Mouse (Mus musculus): ENCODE measurements at regions not wholly inside any gene's neighbourhood (a gene's known extent, or its start where the extent isn't known, plus 50 kb on each side); places are given as distances from the start of the nearest gene placed in this dataset.

DNA sequence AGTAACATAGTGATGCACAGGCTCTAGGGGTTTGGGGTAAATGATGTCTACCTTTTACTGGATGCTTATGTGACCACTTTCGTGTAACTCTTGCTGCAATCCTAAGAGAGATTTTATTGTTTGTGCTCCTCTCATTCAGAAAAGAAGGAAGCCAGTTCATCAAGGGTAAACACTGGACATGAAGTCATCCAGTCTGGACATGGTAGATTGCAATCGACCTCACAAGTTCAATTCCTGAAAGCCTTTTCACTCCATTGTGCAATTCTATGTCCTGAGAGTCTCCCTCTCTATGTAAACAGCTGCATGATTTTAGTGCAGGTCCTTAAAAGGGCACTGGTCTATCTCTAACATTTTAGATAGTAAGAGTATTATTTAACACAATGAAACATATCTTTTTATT lies 73.5 kb upstream of the Gm16223 start:
- H3K27ac ChIP-seq (ENCODE audit: insufficient read depth, low read depth, low read length), result no peak overlapping the region
- WGBS, result 69% methylated on average over 2 of the region's 2 CpGs
- no peak for DNase-seq
- no peak for TF ChIP-seq CTCF (conservative IDR thresholded peaks at IDR 0.05; ENCODE audit: insufficient read depth, insufficient read length, low read depth, low read length)
- TF ChIP-seq POLR2A (IDR thresholded peaks at IDR 0.05; ENCODE audit: low read depth, low read length), result no peak
- no peak overlapping the region for H3K4me3 ChIP-seq (ENCODE audit: insufficient read depth, low read depth, low read length)
- no peaks in the 10 kb centered on the region for H3K27me3 ChIP-seq (replicated peaks; ENCODE audit: control insufficient read depth, insufficient read depth, low read length)
- no peaks in the 10 kb centered on the region for H3K36me3 ChIP-seq (ENCODE audit: control insufficient read depth, insufficient read depth, low read length)
- H3K4me1 ChIP-seq (ENCODE audit: control insufficient read depth, insufficient read depth, low read length), result no peaks in the 10 kb centered on the region

DNA sequence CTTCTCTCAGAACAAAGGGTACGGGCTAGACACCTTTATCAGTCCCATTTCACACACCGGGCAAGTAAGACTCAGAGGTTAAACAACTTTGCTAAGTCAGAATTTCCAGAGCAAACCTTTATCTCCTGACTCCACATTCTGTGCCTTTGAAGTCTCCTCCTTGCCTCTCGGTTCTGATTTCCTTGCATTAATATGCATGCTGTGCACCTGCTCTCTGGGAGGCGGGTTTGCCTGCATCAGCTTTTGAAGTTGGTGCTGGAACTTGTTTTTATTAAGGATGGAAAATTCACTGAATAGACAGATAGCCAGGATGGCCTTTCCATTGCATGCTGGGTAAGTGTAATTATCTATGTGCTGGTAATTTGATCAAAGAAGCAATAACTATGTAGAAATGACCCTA lies 84.2 kb upstream of the Gm16223 start:
- H3K36me3 ChIP-seq (ENCODE audit: control insufficient read depth, insufficient read depth, low read length), result no peaks in the 10 kb centered on the region
- no peaks in the 10 kb centered on the region for H3K4me1 ChIP-seq (ENCODE audit: control insufficient read depth, insufficient read depth, low read length)
- H3K27me3 ChIP-seq (replicated peaks; ENCODE audit: control insufficient read depth, insufficient read depth, low read length), result no peaks in the 10 kb centered on the region
- H3K4me3 ChIP-seq (ENCODE audit: insufficient read depth, low read depth, low read length), result no peak overlapping the region
- WGBS, result 70% methylated on average over 4 of the region's 4 CpGs
- no peak overlapping the region for H3K27ac ChIP-seq (ENCODE audit: insufficient read depth, low read depth, low read length)
- DNase-seq, result no peak
- TF ChIP-seq CTCF (conservative IDR thresholded peaks at IDR 0.05; ENCODE audit: insufficient read depth, insufficient read length, low read depth, low read length), result no peak
- TF ChIP-seq POLR2A (IDR thresholded peaks at IDR 0.05; ENCODE audit: low read depth, low read length), result no peak

DNA sequence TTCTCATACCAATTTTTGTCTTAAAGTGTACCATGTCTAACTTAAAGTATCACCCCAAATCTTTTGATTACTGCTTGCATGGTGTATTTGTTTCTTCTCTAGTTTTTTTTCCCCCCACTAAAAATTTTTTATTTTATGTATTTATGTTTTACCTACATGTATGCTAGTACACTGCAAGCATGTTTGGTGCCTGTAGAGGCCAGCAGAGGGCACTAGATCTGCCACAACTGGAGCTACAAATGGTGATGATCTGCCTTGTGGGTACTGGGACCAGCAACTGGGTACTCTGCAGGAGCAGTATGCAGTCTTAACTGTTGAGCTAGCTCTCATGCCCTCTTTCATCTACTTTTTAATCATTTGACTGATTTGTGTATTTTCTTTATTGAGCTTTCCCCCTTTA lies 92.2 kb upstream of the Gm16223 start:
- DNase-seq, result no peak
- Histone ChIP-seq H3K4me3 (ENCODE audit: insufficient read depth, low read depth, low read length) (no peak overlapping the region), H3K36me3 (ENCODE audit: control insufficient read depth, insufficient read depth, low read length) (no peaks in the 10 kb centered on the region), H3K27ac (ENCODE audit: insufficient read depth, low read depth, low read length) (no peak overlapping the region), H3K27me3 (replicated peaks; ENCODE audit: control insufficient read depth, insufficient read depth, low read length) (no peaks in the 10 kb centered on the region), H3K4me1 (ENCODE audit: control insufficient read depth, insufficient read depth, low read length) (no peaks in the 10 kb centered on the region)
- no peak for TF ChIP-seq POLR2A (IDR thresholded peaks at IDR 0.05; ENCODE audit: low read depth, low read length)
- peak; percentile 31; the same call in 1 of the 2 replicates for TF ChIP-seq CTCF (conservative IDR thresholded peaks at IDR 0.05; ENCODE audit: insufficient read depth, insufficient read length, low read depth, low read length)

DNA sequence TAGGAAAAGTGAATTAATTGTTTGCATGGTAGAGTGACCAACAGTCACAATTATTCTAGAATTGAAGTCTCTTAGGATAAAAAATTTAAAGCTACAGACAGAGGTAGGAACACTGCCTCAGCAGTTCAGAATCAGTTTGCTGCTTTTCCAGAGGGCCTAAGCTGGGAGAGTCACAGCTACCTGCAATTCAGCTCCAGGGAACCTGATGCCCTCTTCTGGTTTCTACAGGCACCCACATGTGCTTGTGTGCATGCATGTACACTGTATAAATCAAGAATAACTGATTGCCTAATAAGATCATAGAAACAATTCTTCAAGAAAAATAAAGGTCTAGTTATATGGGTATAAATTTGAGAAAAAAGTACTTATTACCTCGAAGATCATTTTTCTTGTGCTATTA lies 96.6 kb upstream of the Gm16223 start:
- WGBS, result 57% methylated on average over 1 of the region's 1 CpGs
- TF ChIP-seq CTCF (conservative IDR thresholded peaks at IDR 0.05; ENCODE audit: insufficient read depth, insufficient read length, low read depth, low read length) (peak; percentile 61), POLR2A (IDR thresholded peaks at IDR 0.05; ENCODE audit: low read depth, low read length) (no peak)
- Histone ChIP-seq H3K4me1 (ENCODE audit: control insufficient read depth, insufficient read depth, low read length) (no peaks in the 10 kb centered on the region), H3K4me3 (ENCODE audit: insufficient read depth, low read depth, low read length) (no peak overlapping the region), H3K27ac (ENCODE audit: insufficient read depth, low read depth, low read length) (no peak overlapping the region), H3K27me3 (replicated peaks; ENCODE audit: control insufficient read depth, insufficient read depth, low read length) (no peaks in the 10 kb centered on the region), H3K36me3 (ENCODE audit: control insufficient read depth, insufficient read depth, low read length) (no peaks in the 10 kb centered on the region)
- peak; percentile 20 for DNase-seq

DNA sequence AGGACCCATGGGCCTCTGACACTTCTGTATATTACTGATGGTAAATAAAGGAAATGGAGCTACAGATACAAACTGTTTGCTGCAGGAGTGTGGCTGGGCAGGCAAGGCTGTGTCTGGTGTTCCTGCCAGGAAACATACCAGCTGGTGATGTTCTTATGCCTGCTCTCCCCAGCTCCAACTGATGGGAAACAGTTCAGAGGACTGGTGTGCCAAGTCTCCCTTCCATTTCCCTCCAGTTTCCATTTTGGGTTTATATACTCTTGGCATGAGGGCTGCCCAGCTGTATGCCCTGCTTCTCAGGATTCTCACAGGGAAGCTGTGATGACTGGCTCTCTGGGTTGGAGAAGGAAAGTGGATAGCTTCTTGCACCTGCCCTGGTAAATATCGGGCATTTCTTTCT lies 100.8 kb upstream of the Gm16223 start:
- H3K27me3 ChIP-seq (replicated peaks; ENCODE audit: control insufficient read depth, insufficient read depth, low read length), result no peaks in the 10 kb centered on the region
- H3K36me3 ChIP-seq (ENCODE audit: control insufficient read depth, insufficient read depth, low read length), result no peaks in the 10 kb centered on the region
- H3K4me1 ChIP-seq (ENCODE audit: control insufficient read depth, insufficient read depth, low read length), result no peaks in the 10 kb centered on the region
- H3K4me3 ChIP-seq (ENCODE audit: insufficient read depth, low read depth, low read length), result no peak overlapping the region
- no peak for DNase-seq
- no peak overlapping the region for H3K27ac ChIP-seq (ENCODE audit: insufficient read depth, low read depth, low read length)
- 86% methylated on average over 1 of the region's 1 CpGs for WGBS
- TF ChIP-seq CTCF (conservative IDR thresholded peaks at IDR 0.05; ENCODE audit: insufficient read depth, insufficient read length, low read depth, low read length) (no peak), POLR2A (IDR thresholded peaks at IDR 0.05; ENCODE audit: low read depth, low read length) (no peak)

DNA sequence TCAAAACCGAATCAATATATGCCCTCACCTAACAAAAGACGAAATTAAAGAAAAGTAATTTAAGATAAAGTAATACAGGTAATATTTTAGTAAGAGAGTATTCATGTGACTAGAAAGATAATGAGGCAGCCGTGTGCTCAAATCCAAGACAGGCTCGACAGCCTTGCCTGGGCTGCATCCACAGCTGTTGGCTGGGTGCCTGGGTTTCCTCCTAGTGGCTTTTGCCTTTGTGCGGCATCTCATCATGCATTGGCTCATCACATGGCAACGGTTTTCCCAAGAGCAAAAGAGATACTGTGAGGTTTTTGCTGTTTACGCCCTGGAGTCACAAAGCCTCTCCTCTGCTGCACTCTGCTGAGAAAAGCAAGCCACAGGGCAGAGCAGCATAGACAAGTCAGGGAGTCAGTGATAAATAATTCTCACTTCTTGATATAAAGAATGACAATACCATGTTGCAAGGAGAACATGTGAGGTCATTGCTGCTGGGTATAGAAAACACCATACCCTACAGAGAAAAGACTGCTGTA lies 103.1 kb upstream of the Bod1l start:
- WGBS, result 81% methylated on average over 7 of the region's 7 CpGs
- DNase-seq, result no peak
- H3K27me3 ChIP-seq (replicated peaks; ENCODE audit: control insufficient read depth, insufficient read depth, low read length), result no peaks in the 10 kb centered on the region
- no peaks in the 10 kb centered on the region for H3K36me3 ChIP-seq (ENCODE audit: control insufficient read depth, insufficient read depth, low read length)
- no peak for TF ChIP-seq POLR2A (IDR thresholded peaks at IDR 0.05; ENCODE audit: low read depth, low read length)
- TF ChIP-seq CTCF (conservative IDR thresholded peaks at IDR 0.05; ENCODE audit: insufficient read depth, insufficient read length, low read depth, low read length), result no peak
- H3K27ac ChIP-seq (ENCODE audit: insufficient read depth, low read depth, low read length), result no peak overlapping the region
- no peaks in the 10 kb centered on the region for H3K4me1 ChIP-seq (ENCODE audit: control insufficient read depth, insufficient read depth, low read length)
- no peak overlapping the region for H3K4me3 ChIP-seq (ENCODE audit: insufficient read depth, low read depth, low read length)

DNA sequence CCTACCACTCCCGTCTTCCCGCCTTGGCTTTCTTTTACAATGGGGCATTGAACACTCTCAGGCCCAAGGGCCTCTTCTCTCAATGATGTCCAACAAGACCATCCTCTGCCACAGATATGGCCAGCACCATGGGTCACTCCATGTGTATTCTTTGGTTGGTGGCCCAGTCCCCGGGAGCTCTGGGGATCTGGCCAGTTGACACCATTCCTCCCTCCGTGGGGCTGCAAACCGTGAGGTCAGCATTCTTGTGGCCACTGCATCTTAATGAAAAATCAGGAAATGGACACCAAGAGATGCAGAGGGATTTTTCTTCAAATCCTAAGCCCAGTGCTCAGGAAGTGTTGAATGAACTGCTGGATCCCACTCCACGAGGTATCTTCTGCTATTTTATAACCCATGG lies 99.3 kb upstream of the Bod1l start:
- TF ChIP-seq CTCF (conservative IDR thresholded peaks at IDR 0.05; ENCODE audit: insufficient read depth, insufficient read length, low read depth, low read length), result no peak
- no peak for TF ChIP-seq POLR2A (IDR thresholded peaks at IDR 0.05; ENCODE audit: low read depth, low read length)
- H3K27me3 ChIP-seq (replicated peaks; ENCODE audit: control insufficient read depth, insufficient read depth, low read length), result no peaks in the 10 kb centered on the region
- H3K4me1 ChIP-seq (ENCODE audit: control insufficient read depth, insufficient read depth, low read length), result no peaks in the 10 kb centered on the region
- DNase-seq, result no peak
- H3K4me3 ChIP-seq (ENCODE audit: insufficient read depth, low read depth, low read length), result no peak overlapping the region
- H3K36me3 ChIP-seq (ENCODE audit: control insufficient read depth, insufficient read depth, low read length), result no peaks in the 10 kb centered on the region
- no peak overlapping the region for H3K27ac ChIP-seq (ENCODE audit: insufficient read depth, low read depth, low read length)
- WGBS, result 89% methylated on average over 6 of the region's 6 CpGs

DNA sequence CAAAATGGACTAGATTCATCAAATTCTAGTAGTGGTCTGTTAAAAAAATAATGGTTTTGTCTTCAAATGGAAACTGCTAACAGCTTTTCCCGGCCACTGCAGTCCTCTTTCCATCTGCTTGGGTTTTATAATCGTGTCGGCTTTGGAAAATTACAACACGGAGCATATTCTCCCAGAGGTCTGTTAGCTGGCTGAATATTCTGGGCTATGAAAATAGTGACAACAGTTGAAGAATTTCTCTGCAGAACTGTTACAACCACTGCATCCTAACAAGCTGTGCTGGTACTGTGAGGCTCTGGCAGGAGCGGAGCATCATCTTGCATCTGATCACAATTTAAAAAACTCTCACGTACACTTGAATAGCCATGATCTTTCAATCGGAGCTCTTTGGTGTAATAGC lies 98.0 kb upstream of the Bod1l start:
- TF ChIP-seq POLR2A (IDR thresholded peaks at IDR 0.05; ENCODE audit: low read depth, low read length) (no peak), CTCF (conservative IDR thresholded peaks at IDR 0.05; ENCODE audit: insufficient read depth, insufficient read length, low read depth, low read length) (no peak)
- no peak for DNase-seq
- H3K27me3 ChIP-seq (replicated peaks; ENCODE audit: control insufficient read depth, insufficient read depth, low read length), result no peaks in the 10 kb centered on the region
- no peaks in the 10 kb centered on the region for H3K36me3 ChIP-seq (ENCODE audit: control insufficient read depth, insufficient read depth, low read length)
- no peak overlapping the region for H3K27ac ChIP-seq (ENCODE audit: insufficient read depth, low read depth, low read length)
- WGBS, result 87% methylated on average over 7 of the region's 7 CpGs
- H3K4me3 ChIP-seq (ENCODE audit: insufficient read depth, low read depth, low read length), result no peak overlapping the region
- no peaks in the 10 kb centered on the region for H3K4me1 ChIP-seq (ENCODE audit: control insufficient read depth, insufficient read depth, low read length)
